Mouse (Mus musculus): ENCODE results near the gene Spib.

Spib gene

GRCm38 (mm10) chr7:44548497-44549087 lies 16.7 kb upstream of the Spib start, which contains the start of gene Pold1:
Pold1 (minus strand) TSS chr7:44548849.
- DNase-seq (ENCODE audit: low spot score): peak; percentile 98

GRCm38 (mm10) chr7:44547725-44548124 lies 15.9 kb upstream of the Spib start:
- no peak for DNase-seq (ENCODE audit: low spot score)

- DNase-seq (ENCODE audit: low spot score): no peak
Observed at GRCm38 (mm10) chr7:44547041-44547440, 15.2 kb upstream of the Spib start.

DNA sequence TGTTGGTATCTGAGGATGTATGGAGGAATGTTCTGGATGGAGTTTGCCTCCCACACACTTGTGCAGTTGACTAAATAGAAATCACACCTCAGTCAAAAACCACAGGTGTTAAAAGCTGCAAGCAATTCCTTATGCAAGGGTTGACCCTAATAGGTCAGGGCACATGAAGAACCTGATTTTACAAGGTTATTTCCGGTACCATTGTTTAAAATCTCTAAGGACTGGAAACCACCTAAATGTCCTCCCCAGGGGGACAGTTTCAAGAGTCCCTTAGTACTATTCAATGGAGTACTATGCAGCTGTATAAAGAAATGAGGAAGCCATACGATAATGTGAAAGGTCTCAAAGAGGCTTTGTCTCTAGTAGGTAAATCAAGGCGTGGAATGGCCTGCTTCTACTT lies 14.4 kb upstream of the Spib start:
- DNase-seq (ENCODE audit: low spot score): no peak

GRCm38 (mm10) chr7:44543071-44543470 lies 11.2 kb upstream of the Spib start:
- no peak for DNase-seq (ENCODE audit: low spot score)

GRCm38 (mm10) chr7:44542555-44542954 lies 10.7 kb upstream of the Spib start:
- DNase-seq (ENCODE audit: low spot score): no peak

- no peak for DNase-seq (ENCODE audit: low spot score)
Observed at GRCm38 (mm10) chr7:44538756-44539624, 7.1 kb upstream of the Spib start.

GRCm38 (mm10) chr7:44537496-44537895 lies 5.6 kb upstream of the Spib start:
- no peak for DNase-seq (ENCODE audit: low spot score)

DNA sequence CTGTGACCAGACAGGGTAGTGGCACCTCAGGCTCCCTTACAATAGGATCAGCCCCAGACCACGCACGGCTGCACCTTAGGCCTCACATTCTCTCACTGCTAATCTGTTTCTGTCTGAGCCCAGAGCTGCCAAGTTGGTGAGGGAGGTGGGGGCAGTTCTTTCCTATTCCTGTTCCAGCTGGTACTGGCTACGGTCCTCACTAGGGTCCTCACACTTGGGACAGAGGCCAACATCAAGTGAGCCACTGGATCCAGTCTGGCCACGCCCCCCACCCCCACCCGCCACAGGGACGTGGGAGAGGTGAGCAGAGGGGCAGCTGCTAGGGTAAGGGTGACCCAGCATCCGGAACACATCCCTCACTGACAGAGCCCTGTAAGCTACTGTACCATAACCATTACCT lies 5.1 kb upstream of the Spib start:
- no peak for DNase-seq (ENCODE audit: low spot score)

GRCm38 (mm10) chr7:44536590-44536968 lies 4.7 kb upstream of the Spib start:
- DNase-seq (ENCODE audit: low spot score): peak; percentile 73

GRCm38 (mm10) chr7:44535657-44536589 lies 4.1 kb upstream of the Spib start:
- DNase-seq (ENCODE audit: low spot score): peak; percentile 43

DNA sequence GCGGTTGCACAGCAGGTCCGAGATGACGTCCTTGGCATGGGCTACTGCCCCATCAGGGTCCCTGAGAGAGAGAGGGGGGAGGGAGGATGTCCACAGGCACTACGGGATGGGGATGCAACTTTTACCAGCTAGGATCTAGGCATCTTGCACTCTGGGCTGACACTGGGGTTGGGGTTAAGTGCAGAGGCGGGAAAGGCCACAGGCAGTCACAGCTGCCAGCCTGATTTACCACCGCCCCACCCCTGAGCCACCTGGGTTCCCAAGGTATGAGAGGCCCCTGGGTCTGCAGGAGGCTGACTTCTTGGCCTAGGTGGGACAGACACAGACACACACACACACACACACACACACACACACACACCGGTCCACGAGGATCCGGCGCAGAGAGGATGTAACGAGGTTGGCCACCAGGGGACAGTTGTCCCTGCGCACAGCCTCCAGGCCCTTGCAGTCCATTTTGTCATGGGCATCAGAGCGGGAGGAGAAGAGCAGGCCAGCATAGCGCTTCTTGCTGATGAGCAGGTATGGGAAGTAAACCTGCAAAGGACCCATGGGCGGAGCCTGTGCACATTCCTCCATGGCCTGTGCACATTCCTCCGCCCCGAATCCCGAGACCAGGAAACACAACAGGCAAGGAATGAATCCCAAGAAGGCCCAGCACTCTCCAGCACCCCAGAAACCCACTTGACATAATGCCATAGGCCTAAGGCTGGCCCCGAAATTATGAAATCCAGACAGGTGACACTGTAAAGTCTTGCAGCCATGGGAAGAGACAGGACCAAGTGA lies 3.0 kb upstream of the Spib start:
- no peak for DNase-seq (ENCODE audit: low spot score)

- DNase-seq (ENCODE audit: low spot score): no peak
Observed at GRCm38 (mm10) chr7:44534242-44534641, 2.4 kb upstream of the Spib start.

DNA sequence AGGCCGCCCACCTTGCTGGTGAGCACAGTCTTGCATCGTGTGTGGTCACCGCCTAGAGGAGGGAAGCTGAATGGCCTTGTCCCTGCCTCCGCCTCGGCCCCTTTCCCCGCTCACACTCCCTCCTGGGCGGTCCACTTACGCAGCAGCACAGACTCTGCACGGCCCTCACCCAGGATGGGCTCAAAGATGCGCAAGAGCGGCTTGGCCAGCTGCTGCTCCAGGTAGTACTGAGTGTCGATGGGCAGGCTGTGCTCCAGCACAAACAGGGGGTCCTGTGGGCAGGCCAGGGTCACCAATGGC lies 1.8 kb upstream of the Spib start:
- DNase-seq (ENCODE audit: low spot score): no peak

DNA sequence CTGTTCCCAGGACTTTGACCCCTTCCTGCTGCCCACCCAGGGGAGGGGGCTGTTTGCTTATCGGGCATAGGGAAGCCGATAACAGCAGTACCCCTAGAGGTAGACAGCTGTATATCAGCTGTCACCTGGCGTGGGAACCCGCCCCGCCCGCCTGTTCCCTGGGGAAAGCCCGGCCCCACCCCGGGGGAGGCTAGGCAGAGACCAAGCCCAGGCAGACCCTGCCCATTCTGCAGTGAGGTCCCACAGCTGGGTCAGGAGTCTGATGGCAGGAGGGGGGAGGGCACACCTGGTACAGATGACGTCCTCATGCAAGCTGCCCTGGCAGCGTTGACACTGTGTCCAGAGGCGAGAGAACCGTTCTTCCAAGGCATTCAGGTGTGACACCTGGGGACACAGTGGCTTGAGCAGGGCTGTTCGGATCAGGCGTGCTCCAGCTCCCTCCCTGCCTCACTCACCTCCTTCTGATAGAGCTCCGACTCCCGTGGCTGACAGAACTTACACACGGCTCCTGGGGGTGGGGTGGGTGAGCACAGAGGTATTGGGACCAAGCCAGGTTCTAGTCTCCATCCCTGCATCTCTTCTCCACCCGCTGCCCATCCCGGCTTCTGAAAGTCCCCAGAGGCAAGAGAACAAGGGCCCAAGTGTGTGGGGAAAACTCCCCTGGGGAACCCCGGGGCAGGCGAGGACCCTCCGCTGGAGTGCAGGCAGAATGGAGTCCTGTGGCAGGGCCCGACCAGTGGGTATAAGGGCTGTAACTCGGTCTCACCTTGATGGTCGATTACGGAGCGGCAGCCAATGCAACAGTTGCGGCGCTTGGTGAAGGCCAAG lies 1.3 kb upstream of the Spib start:
- DNase-seq (ENCODE audit: low spot score): no peak

DNA sequence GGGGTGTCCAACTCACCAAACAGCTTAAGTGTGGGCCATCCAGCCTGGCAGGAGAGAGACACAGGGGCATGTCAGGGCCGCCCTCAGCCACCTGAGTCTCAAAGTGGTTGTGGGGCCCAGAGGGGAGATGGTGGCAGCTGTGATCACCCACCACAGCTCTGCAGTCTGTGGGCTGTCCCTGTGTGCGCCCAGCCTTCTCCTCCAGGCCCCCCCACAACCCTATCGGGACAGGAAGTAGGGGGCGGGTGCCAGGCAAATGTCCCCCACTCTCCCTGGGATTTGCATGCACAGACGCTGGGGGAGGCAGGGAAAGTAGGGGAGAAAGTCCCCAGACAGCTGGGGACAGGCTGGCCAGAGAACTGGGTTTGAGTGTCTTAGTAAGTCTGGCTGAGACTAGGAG lies 664 bp downstream of the Spib start:
- DNase-seq (ENCODE audit: low spot score): no peak

DNA sequence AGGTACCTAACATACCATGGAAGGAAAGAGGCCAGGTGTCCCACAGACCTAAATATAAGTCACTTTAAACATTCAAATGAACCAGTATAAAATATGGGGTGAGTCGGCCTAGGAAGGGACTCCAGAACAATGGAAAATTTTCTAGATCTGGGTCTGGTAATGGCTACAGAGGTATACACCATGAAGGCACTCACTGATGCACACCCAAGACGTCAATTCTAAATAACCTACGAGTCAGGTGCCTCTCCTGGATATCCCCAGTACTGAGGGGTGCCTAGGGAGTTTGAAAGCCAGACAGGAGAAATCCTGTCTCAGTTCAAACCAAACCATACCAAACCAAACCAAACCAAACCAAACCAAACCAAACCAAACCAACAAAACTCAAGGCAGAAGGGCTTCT lies 1.4 kb downstream of the Spib start:
- no peak for DNase-seq (ENCODE audit: low spot score)

- DNase-seq (ENCODE audit: low spot score): no peak
Observed at GRCm38 (mm10) chr7:44529518-44529917, 2.4 kb downstream of the Spib start.

DNA sequence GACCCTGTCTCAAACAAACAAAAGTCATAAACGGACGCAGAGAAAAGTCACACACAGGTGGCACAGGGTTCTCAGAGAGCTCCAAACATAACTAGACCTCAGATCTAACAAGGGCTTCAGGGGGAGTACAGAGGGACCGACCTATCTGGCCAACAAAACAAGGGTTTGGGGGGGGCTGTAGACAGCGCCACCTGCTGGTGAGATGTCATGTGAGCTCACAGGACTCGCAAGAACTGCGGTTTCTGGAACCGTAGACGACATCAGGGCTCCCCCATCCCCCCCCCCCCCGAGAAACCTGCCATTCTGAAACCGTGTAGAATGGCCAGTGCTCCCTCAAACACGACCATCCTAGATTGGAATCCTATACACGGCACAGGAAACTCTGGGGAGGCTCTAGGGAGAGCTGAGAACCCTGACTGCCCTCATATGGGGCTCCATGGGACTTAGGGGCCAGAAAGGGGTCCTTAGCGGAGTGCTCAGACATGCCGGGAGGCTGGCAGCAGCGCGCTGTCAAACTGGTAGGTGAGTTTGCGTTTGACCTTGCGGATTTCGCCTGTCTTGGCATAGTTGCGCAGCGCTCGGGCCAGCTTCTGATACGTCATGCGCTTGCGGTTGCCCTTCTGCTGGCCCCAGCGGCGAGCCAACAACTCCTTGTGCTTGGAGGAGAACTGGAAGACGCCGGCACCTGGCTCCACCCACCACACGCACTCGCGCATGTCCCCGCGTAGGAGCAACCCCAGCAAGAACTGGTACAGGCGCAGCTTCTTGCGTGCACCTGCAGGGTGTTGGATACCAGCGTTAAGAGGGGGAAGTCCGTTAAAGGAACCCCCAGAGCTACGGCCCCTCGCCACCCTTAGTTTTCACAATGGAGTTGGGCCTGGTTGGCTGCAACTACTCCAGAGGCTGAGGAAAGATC lies 4.1 kb downstream of the Spib start:
- peak; percentile 36 for DNase-seq (ENCODE audit: low spot score)

All from MN1 (cell line).